8 mouse cellular contexts compared by ENCODE assay signal in genomic region chrX:13071241-13071775, GRCm38 (mm10). TPM values are rescaled to one million over a fixed set of nuclear protein-coding genes. Genes with fewer than 3 reads are reported as not detected.
A peak's percentile ranks its signal among the peaks of the same experiment; 100 is the strongest.
DNase-seq lines count a peak whose midpoint lies in the region; ATAC-seq and TF ChIP-seq lines count a peak whose summit lies in the region.

Gene Usp9x (plus strand): TSS chrX:13071498.

- TF ChIP-seq POLR2A in cortical plate, adult 2 months (IDR thresholded peaks at IDR 0.05; ENCODE audit: extremely low read depth, insufficient read depth, low read length): 0 out of 2 replicates have a peak, but pooled peaks have one; percentile 24
- 0 out of 2 replicates have a peak, but pooled peaks have one; percentile 3 for TF ChIP-seq POLR2A in limb, embryonic 14.5 days (IDR thresholded peaks at IDR 0.05; ENCODE audit: borderline replicate concordance, extremely low read depth, insufficient read depth, insufficient read length)

- peak within 1 kb of the TSS; percentile 100 for H3K27ac ChIP-seq in cortical plate, adult 2 months (ENCODE audit: insufficient read depth, low read length)
- peak within 1 kb of the TSS; percentile 96 for H3K27ac ChIP-seq in limb, embryonic 14.5 days (replicated peaks; ENCODE audit: low read depth, low read length)
- peak within 1 kb of the TSS; percentile 95 for H3K27ac ChIP-seq in midbrain, embryonic 14.5 days (replicated peaks; ENCODE audit: low read depth, low read length)
- peak within 1 kb of the TSS; percentile 96 for H3K27ac ChIP-seq in stomach, embryonic 16.5 days (ENCODE audit: low read length)

- no peak for DNase-seq in layer of hippocampus, adult 8-10 months (ENCODE audit: low spot score in 2 of 2)
- no peak for DNase-seq in layer of hippocampus, adult 9-11 months
- DNase-seq in gastrocnemius, postnatal 36 days: peak in 1 of 2 experiments; percentile 80
- DNase-seq in limb, embryonic 14.5 days (ENCODE audit: low spot score): peak; percentile 87
- peak; percentile 94 for DNase-seq in midbrain, embryonic 14.5 days

- 0 out of 2 replicates have a peak, but pooled peaks cover 4% of the 10 kb centered on the region for H3K27me3 ChIP-seq in limb, embryonic 14.5 days (ENCODE audit: control insufficient read depth, insufficient read depth, low read length)
- H3K27me3 ChIP-seq in midbrain, embryonic 14.5 days (ENCODE audit: control insufficient read depth, insufficient read depth, low read length): no peaks in the 10 kb centered on the region
- peaks cover 6% of the 10 kb centered on the region; the same call in 1 of the 2 replicates for H3K27me3 ChIP-seq in stomach, embryonic 16.5 days (ENCODE audit: control insufficient read depth, insufficient read depth, low read length)

- H3K9me3 ChIP-seq in limb, embryonic 14.5 days (ENCODE audit: control insufficient read depth, low read length): no peaks in the 10 kb centered on the region
- H3K9me3 ChIP-seq in midbrain, embryonic 14.5 days (ENCODE audit: control insufficient read depth, low read length): no peaks in the 10 kb centered on the region
- no peaks in the 10 kb centered on the region for H3K9me3 ChIP-seq in stomach, embryonic 16.5 days (replicated peaks; ENCODE audit: control insufficient read depth, low read length)

- WGBS in limb, embryonic 14.5 days: 17% methylated on average over 31 of the region's 36 CpGs
- whole genome bisulfite sequencing in midbrain, embryonic 14.5 days: 18% methylated on average over 31 of the region's 36 CpGs
- WGBS in stomach, embryonic 16.5 days: 15% methylated on average over 35 of the region's 36 CpGs

- H3K4me2 ChIP-seq in limb, embryonic 14.5 days (replicated peaks; ENCODE audit: low read depth, low read length, severe bottlenecking): peak within 1 kb of the TSS; percentile 47
- H3K4me2 ChIP-seq in midbrain, embryonic 14.5 days (ENCODE audit: low read length): peak within 1 kb of the TSS; percentile 62
- peak within 1 kb of the TSS; percentile 50 for H3K4me2 ChIP-seq in stomach, embryonic 16.5 days (ENCODE audit: low read depth, low read length)

- intact Hi-C loops in gastrocnemius, postnatal 36 days (cut with DNase I): no loop called here

- peak within 1 kb of the TSS; percentile 86 for H3K4me3 ChIP-seq in cortical plate, adult 2 months (ENCODE audit: insufficient read depth, low read length)
- peak within 1 kb of the TSS; percentile 64 for H3K4me3 ChIP-seq in limb, embryonic 14.5 days (replicated peaks; ENCODE audit: low read length)
- H3K4me3 ChIP-seq in midbrain, embryonic 14.5 days (replicated peaks; ENCODE audit: low read depth, low read length): peak within 1 kb of the TSS; percentile 66
- peak within 1 kb of the TSS; percentile 71 for H3K4me3 ChIP-seq in stomach, embryonic 16.5 days (replicated peaks; ENCODE audit: low read length)

- ATAC-seq in inflammation-experienced regulatory T-cells, adult 6 months: peak; percentile 53
- peak; percentile 89 for ATAC-seq in limb, embryonic 14.5 days (ENCODE audit: low FRiP score, low read depth)
- ATAC-seq in midbrain, embryonic 14.5 days (ENCODE audit: low FRiP score, low TSS enrichment): peak; percentile 91
- ATAC-seq in stomach, embryonic 16.5 days (ENCODE audit: insufficient read depth, low FRiP score): peak; percentile 91

- peak within 1 kb of the TSS; percentile 82 for H3K9ac ChIP-seq in limb, embryonic 14.5 days (ENCODE audit: low read depth, low read length, severe bottlenecking)
- H3K9ac ChIP-seq in midbrain, embryonic 14.5 days (replicated peaks; ENCODE audit: low read length): peak within 1 kb of the TSS; percentile 81
- peak within 1 kb of the TSS; percentile 84 for H3K9ac ChIP-seq in stomach, embryonic 16.5 days (ENCODE audit: low read length)

- H3K4me1 ChIP-seq in cortical plate, adult 2 months (ENCODE audit: control insufficient read depth, insufficient read depth, low read length): no peaks in the 10 kb centered on the region; the same call in 1 of the 2 replicates
- H3K4me1 ChIP-seq in limb, embryonic 14.5 days (ENCODE audit: control insufficient read depth, insufficient read depth, low read length): no peaks in the 10 kb centered on the region
- H3K4me1 ChIP-seq in midbrain, embryonic 14.5 days (ENCODE audit: control insufficient read depth, insufficient read depth, low read length): no peaks in the 10 kb centered on the region
- H3K4me1 ChIP-seq in stomach, embryonic 16.5 days (ENCODE audit: control insufficient read depth, insufficient read depth, low read length): no peaks in the 10 kb centered on the region

- peak; percentile 24; the same call in 1 of the 2 replicates for TF ChIP-seq CTCF in cortical plate, adult 2 months (IDR thresholded peaks at IDR 0.05; ENCODE audit: extremely low read depth, insufficient read depth, low read length)

- H3K36me3 ChIP-seq in limb, embryonic 14.5 days (ENCODE audit: control insufficient read depth, insufficient read depth, low read length): no peaks in the 10 kb centered on the region
- no peaks in the 10 kb centered on the region for H3K36me3 ChIP-seq in midbrain, embryonic 14.5 days (ENCODE audit: control insufficient read depth, insufficient read depth, low read length)
- H3K36me3 ChIP-seq in stomach, embryonic 16.5 days (ENCODE audit: control insufficient read depth, insufficient read depth, low read length): no peaks in the 10 kb centered on the region

RNA-seq across cellular contexts. Expression of gene Usp9x, which starts in this region (rescaled TPM):
- 100 to 1,000 TPM; 212 to 255 (median 232) TPM for total RNA-seq in layer of hippocampus, adult 8-10 months (2022)
- polyA plus RNA-seq in cortical plate, adult 2 months (2012; rRNA removed): 47.8 and 53.8 TPM in 2 replicates
- total RNA-seq in gastrocnemius, postnatal 36 days (2021): 100 to 1,000 TPM; 130 TPM
- polyA plus RNA-seq in inflammation-experienced regulatory T-cells, adult 6 months (2017; shearing (Covaris generic)): 10 to 100 TPM; 27.7 to 35.2 (median 34.4) TPM
- polyA plus RNA-seq in limb, embryonic 14.5 days (2012; rRNA removed): 33.0 and 38.2 TPM in 2 replicates
- polyA plus RNA-seq in limb, embryonic 14.5 days (2014; fragmentation: Nextera tagmentation; extraction: Ambion mirVana): 55.5 and 58.4 TPM in 2 replicates
- 89.4 and 119 TPM in 2 replicates for polyA plus RNA-seq in midbrain, embryonic 14.5 days (2014; fragmentation: Nextera tagmentation; extraction: Ambion mirVana)
- 24.6 and 25.8 TPM in 2 replicates for polyA plus RNA-seq in stomach, embryonic 16.5 days (2015; fragmentation: Nextera tagmentation; extraction: Ambion mirVana)

Comparison
In these comparisons a context has a peak if more than half of its experiments do, and no peak if none do; other contexts are left out.
1. DNase-seq: peak in limb, embryonic 14.5 days (single experiment) and midbrain, embryonic 14.5 days (single experiment); none in layer of hippocampus, adult 8-10 months (0 of 2) and layer of hippocampus, adult 9-11 months (single experiment).
2. Peak in every context shown above with its lines, with median percentiles within 50 percentile points of each other: H3K27ac ChIP-seq, H3K4me3 ChIP-seq, ATAC-seq, H3K4me2 ChIP-seq and H3K9ac ChIP-seq.